Mouse (Mus musculus): ENCODE measurements around the gene Slc6a12. TPM values are rescaled to one million over a fixed set of nuclear protein-coding genes. Genes with fewer than 3 reads are reported as not detected.

The Slc6a12 gene
- polyA plus RNA-seq, 1 experiment: 0.37 TPM

- no peak for DNase-seq (ENCODE audit: low read depth, low spot score)
- WGBS: 90% methylated on average over 8 of the region's 8 CpGs
Observed at GRCm38 (mm10) chr6:121402661-121403244, 59.9 kb downstream of the Slc6a12 start.

GRCm38 (mm10) chr6:121405311-121405710 lies 62.4 kb downstream of the Slc6a12 start:
- 94% methylated on average over 8 of the region's 8 CpGs for WGBS
- no peak for DNase-seq (ENCODE audit: low read depth, low spot score)

GRCm38 (mm10) chr6:121407571-121408011 lies 64.7 kb downstream of the Slc6a12 start:
- 23% methylated on average over 5 of the region's 5 CpGs for WGBS

GRCm38 (mm10) chr6:121412558-121413297 lies 69.9 kb downstream of the Slc6a12 start:
- no peak for DNase-seq (ENCODE audit: low read depth, low spot score)
- 3% methylated on average over 45 of the region's 46 CpGs for WGBS

More at GRCm38 (mm10) chr6:121407571-121408011, 64.7 kb downstream of the Slc6a12 start:
- no peak for DNase-seq (ENCODE audit: low read depth, low spot score)

Other genes starting within 250 kb of the Slc6a12 start
- gene Mical3, start 212.1 kb upstream of the Slc6a12 start, polyA plus RNA-seq (2012; rRNA removed): 8.1 and 10.2 TPM in 2 replicates
- 16.1 and 17.3 TPM in 2 replicates for gene Pex26, start 159.4 kb upstream of the Slc6a12 start, polyA plus RNA-seq (2012; rRNA removed)
- 0.20 and 0.30 TPM in 2 replicates for gene Tuba8, start 132.4 kb upstream of the Slc6a12 start, polyA plus RNA-seq (2012; rRNA removed)
- gene Usp18, start 97.2 kb upstream of the Slc6a12 start, polyA plus RNA-seq (2012; rRNA removed): 4.7 and 17.0 TPM in 2 replicates
- gene Slc6a13, start 42.8 kb upstream of the Slc6a12 start, polyA plus RNA-seq (2012; rRNA removed): 0.64 and 0.73 TPM in 2 replicates
- gene Iqsec3, start 130.6 kb downstream of the Slc6a12 start, polyA plus RNA-seq (2012; rRNA removed): 0.32 and 0.33 TPM in 2 replicates

Data from large intestine, adult 2 months (tissue).